Mouse (Mus musculus) hindbrain, embryonic 12.5 days (tissue): ENCODE results near the gene Fam129a. TPM values are rescaled to one million over a fixed set of nuclear protein-coding genes. Genes with fewer than 3 reads are reported as not detected.
"Not testable (repeated sequence)": the region's sequence is repeated elsewhere in the genome, so short reads cannot be mapped to it uniquely, and the experiment has no call there.

Experiments
- ATAC-seq: fragments of 200-750 bp; cut with Nextera tagmentation; 2 replicates; pipeline ENCODE4 v1.8.0; 2017; ENCODE audit warnings: moderate TSS enrichment; ENCODE audit not compliant: low FRiP score
- H3K27ac ChIP-seq: fragments of 300-500 bp; sonication (generic); 2 replicates; pipeline ENCODE4 v1.5.1; 2016; ENCODE audit warnings: mild to moderate bottlenecking
- H3K27me3 ChIP-seq: fragments of 300-500 bp; sonication (generic); 2 replicates; pipeline ENCODE4 v1.6.1; 2016; ENCODE audit warnings: mild to moderate bottlenecking
- H3K36me3 ChIP-seq: fragments of 300-500 bp; sonication (generic); 2 replicates; pipeline ENCODE4 v1.6.1; 2016; ENCODE audit warnings: mild to moderate bottlenecking
- H3K4me1 ChIP-seq: fragments of 300-500 bp; sonication (generic); 2 replicates; pipeline ENCODE4 v1.6.1; 2016
- H3K4me2 ChIP-seq: fragments of 300-500 bp; sonication (generic); replicated peaks from 2 replicates; pipeline ENCODE4 v1.6.1; 2016; ENCODE audit warnings: mild to moderate bottlenecking
- H3K4me3 ChIP-seq: fragments of 300-500 bp; sonication (generic); 2 replicates; pipeline ENCODE4 v1.5.1; 2016; ENCODE audit warnings: mild to moderate bottlenecking
- H3K9ac ChIP-seq: fragments of 300-500 bp; sonication (generic); 2 replicates; pipeline ENCODE4 v1.6.1; 2016; ENCODE audit warnings: mild to moderate bottlenecking, moderate library complexity
- H3K9me3 ChIP-seq: fragments of 300-500 bp; sonication (generic); replicated peaks from 2 replicates; pipeline ENCODE4 v1.6.1; 2016; ENCODE audit warnings: mild to moderate bottlenecking
- WGBS: fragments of 180-500 bp; shearing (Covaris S2); methylation state at CpG from one replicate; pipeline ENCODE4 v1.1.7; 2016; 5-methylcytosine and 5-hydroxymethylcytosine counted together
- polyA plus RNA-seq: library from polyadenylated mRNA; unstranded; fragments of >200 nt; fragmentation: Nextera tagmentation; extraction: Ambion mirVana; gene quantifications from 2 replicates; pipeline ENCODE4 v1.2.1, GENCODE M21; 2016

Gene Fam129a
- polyA plus RNA-seq, 1 experiment from 2014 or later = 1.2 TPM

DNA sequence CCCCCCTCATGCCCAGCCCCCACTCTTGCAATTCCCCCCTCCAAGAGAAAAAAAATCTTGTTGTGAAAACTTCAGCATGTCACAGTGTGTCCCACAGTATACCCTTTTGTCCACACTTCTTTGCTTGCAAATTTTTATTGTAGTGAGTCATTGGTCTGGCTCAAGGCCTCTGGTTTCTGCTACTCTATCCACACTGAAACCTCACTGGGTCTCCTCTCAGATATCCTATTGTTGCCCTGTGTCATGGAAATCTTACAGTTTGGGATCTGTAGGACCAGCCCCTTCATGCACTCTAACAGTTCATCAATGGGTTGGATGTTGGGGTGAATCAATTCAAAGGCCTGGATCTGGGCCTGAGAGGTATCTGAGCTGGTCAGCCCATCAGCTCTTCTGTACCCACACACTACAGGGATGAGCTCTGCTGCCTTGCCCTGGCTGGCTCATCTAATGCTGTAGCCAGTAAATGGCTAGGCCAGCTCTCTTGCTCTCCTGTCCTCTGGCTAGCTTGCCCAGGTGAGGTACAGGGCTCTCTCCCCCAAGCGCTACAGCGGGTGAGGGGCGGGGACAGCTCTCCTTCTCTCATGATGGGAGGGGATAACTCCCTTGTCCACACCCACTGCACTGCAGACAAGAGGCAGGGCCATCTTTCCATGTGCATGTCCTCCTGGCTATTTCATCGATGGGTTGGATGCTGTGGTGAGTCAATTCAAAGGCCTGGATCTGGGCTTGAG, 109.1 kb downstream of the Fam129a start:
- Histone ChIP-seq H3K27ac (no peak overlapping the region), H3K9me3 (no peaks in the 10 kb centered on the region), H3K9ac (no peak overlapping the region), H3K4me2 (no peak overlapping the region), H3K27me3 (no peaks in the 10 kb centered on the region), H3K36me3 (no peaks in the 10 kb centered on the region), H3K4me3 (no peak overlapping the region), H3K4me1 (no peaks in the 10 kb centered on the region; the same call in 1 of the 2 replicates)
- peak; percentile 19; the same call in 1 of the 2 replicates for ATAC-seq
- WGBS = 87% methylated on average over 4 of the region's 4 CpGs

DNA sequence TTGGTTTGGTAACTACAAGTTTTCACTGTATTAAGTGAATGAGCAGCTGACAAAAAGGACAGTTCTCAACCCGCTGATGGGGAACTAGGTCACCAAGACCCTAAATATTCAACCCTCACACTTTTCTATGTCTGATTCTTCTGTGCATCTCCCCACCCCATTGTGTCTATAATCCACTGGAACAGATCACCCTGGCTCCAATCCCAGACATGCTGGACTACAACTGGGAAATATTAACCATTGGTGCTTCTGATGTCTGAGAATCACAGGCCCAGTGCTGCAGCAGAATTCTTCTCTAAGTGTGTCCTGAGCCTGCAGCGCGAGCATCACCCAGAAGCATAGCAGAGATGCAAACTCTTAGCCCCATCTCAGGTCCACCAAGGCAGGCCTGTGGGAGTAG, 110.0 kb downstream of the Fam129a start:
- 85% methylated on average over 3 of the region's 3 CpGs for WGBS
- H3K27ac ChIP-seq = no peak overlapping the region
- H3K9ac ChIP-seq = no peak overlapping the region
- no peaks in the 10 kb centered on the region for H3K9me3 ChIP-seq
- ATAC-seq = no peak
- peaks cover 4% of the 10 kb centered on the region for H3K4me1 ChIP-seq
- no peaks in the 10 kb centered on the region for H3K27me3 ChIP-seq
- no peak overlapping the region for H3K4me2 ChIP-seq
- no peak overlapping the region for H3K4me3 ChIP-seq
- no peaks in the 10 kb centered on the region for H3K36me3 ChIP-seq

- ATAC-seq = no peak
- H3K4me1 ChIP-seq = peaks cover 10% of the 10 kb centered on the region
- no peak overlapping the region for H3K27ac ChIP-seq
- H3K9ac ChIP-seq = no peak overlapping the region
- H3K4me3 ChIP-seq = no peak overlapping the region
- no peaks in the 10 kb centered on the region for H3K36me3 ChIP-seq
- no peak overlapping the region for H3K4me2 ChIP-seq
- H3K27me3 ChIP-seq = no peaks in the 10 kb centered on the region
- no peaks in the 10 kb centered on the region for H3K9me3 ChIP-seq
- 90% methylated on average over 6 of the region's 6 CpGs for WGBS
Observed at GRCm38 (mm10) chr1:151682896-151683295, 111.9 kb downstream of the Fam129a start.

GRCm38 (mm10) chr1:151684451-151684892, 113.5 kb downstream of the Fam129a start:
- no peaks in the 10 kb centered on the region for H3K9me3 ChIP-seq
- ATAC-seq = no peak
- H3K27ac ChIP-seq = no peak overlapping the region
- no peak overlapping the region for H3K4me3 ChIP-seq
- no peaks in the 10 kb centered on the region for H3K27me3 ChIP-seq
- no peak overlapping the region for H3K9ac ChIP-seq
- no peaks in the 10 kb centered on the region for H3K36me3 ChIP-seq
- WGBS = 68% methylated on average over 7 of the region's 7 CpGs
- peaks cover 10% of the 10 kb centered on the region for H3K4me1 ChIP-seq
- H3K4me2 ChIP-seq = no peak overlapping the region

DNA sequence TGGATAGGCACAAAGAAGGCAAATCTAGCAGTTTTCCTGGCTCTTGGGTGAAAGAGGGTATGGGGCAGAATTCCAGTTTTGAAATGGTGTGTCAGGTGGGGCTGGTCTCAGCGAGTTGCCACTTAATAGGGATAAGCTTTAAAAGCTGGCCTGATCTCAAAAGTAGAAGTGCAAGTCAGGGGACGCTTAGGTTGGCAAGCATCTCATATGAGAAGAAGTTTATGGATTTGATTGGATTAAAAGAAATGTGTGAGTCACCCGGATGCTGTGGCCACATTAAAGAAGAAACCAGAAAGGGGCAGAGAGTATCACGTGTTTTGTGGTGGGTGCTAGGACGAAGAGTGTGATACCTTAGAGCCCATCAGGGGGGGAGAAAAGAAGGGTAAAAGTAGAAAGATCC, 114.0 kb downstream of the Fam129a start:
- WGBS = 83% methylated on average over 5 of the region's 5 CpGs

GRCm38 (mm10) chr1:151685666-151686309, 114.8 kb downstream of the Fam129a start:
- Histone ChIP-seq H3K27ac (no peak overlapping the region), H3K36me3 (no peaks in the 10 kb centered on the region), H3K27me3 (no peaks in the 10 kb centered on the region), H3K4me1 (peaks cover 10% of the 10 kb centered on the region), H3K4me3 (no peak overlapping the region), H3K9me3 (no peaks in the 10 kb centered on the region), H3K4me2 (no peak overlapping the region), H3K9ac (no peak overlapping the region)
- ATAC-seq = no peak
- 17% methylated on average over 12 of the region's 12 CpGs for WGBS

More for the DNA sequence above, 114.0 kb downstream of the Fam129a start:
- no peak overlapping the region for H3K4me3 ChIP-seq
- H3K4me2 ChIP-seq = no peak overlapping the region
- H3K9ac ChIP-seq = no peak overlapping the region
- H3K36me3 ChIP-seq = no peaks in the 10 kb centered on the region
- no peaks in the 10 kb centered on the region for H3K9me3 ChIP-seq
- H3K27me3 ChIP-seq = no peaks in the 10 kb centered on the region
- H3K27ac ChIP-seq = no peak overlapping the region
- H3K4me1 ChIP-seq = peaks cover 10% of the 10 kb centered on the region
- ATAC-seq = no peak

- Histone ChIP-seq H3K4me3 (no peak overlapping the region), H3K9ac (no peak overlapping the region), H3K4me1 (peaks cover 10% of the 10 kb centered on the region), H3K9me3 (no peaks in the 10 kb centered on the region), H3K27ac (no peak overlapping the region), H3K4me2 (no peak overlapping the region), H3K27me3 (no peaks in the 10 kb centered on the region), H3K36me3 (no peaks in the 10 kb centered on the region)
- no peak for ATAC-seq
- WGBS = 65% methylated on average over 8 of the region's 8 CpGs
Observed at GRCm38 (mm10) chr1:151686696-151687095, 115.7 kb downstream of the Fam129a start.

DNA sequence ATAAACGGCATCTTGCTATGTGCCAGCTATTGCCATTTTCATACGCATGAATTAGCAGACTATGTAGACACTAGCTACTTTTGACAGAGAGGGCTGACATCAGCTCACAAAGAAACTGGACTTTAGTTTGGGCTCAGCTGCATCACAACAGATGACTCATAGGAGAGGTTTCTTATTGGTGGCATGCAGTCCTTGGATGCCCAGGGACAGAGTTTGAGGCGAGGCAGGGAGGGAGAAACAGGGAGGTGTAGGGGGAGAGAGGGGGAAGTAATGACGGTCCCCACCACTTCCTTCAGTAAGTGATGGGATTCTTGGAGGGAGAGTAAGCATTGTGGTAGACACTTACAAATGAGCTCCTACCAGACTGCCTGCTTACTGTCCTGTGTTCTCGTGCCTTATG, 118.0 kb downstream of the Fam129a start:
- H3K4me1 ChIP-seq = peaks cover 10% of the 10 kb centered on the region
- WGBS = 74% methylated on average over 5 of the region's 5 CpGs
- no peak overlapping the region for H3K4me2 ChIP-seq
- no peak overlapping the region for H3K4me3 ChIP-seq
- no peaks in the 10 kb centered on the region for H3K27me3 ChIP-seq
- H3K9ac ChIP-seq = no peak overlapping the region
- H3K27ac ChIP-seq = no peak overlapping the region
- H3K36me3 ChIP-seq = no peaks in the 10 kb centered on the region
- no peak for ATAC-seq
- H3K9me3 ChIP-seq = no peaks in the 10 kb centered on the region

DNA sequence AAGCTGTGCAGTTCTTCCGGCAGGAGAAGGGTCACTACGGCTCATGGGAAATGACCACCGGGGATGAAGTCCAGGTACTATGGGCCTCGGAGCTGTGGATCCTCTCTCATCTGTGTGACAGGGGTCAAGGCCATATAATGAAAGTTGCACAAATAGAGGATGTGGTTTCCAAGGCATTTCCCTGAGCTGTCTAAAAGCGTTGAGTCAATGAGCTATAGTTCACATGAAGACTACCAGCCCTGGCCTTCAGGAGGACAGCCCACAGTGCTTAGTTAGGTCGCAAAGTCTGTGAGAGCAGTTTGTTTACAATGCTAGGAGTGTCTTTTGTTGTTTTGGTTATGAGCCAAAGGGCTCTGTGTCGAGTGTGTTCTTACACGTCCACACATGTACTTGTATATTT, 118.6 kb downstream of the Fam129a start:
- WGBS = 77% methylated on average over 8 of the region's 8 CpGs
- Histone ChIP-seq H3K4me2 (no peak overlapping the region), H3K36me3 (no peaks in the 10 kb centered on the region), H3K4me1 (peaks cover 10% of the 10 kb centered on the region), H3K9me3 (no peaks in the 10 kb centered on the region), H3K27me3 (no peaks in the 10 kb centered on the region), H3K4me3 (no peak overlapping the region), H3K27ac (no peak overlapping the region), H3K9ac (no peak overlapping the region)
- ATAC-seq = no peak

GRCm38 (mm10) chr1:151690061-151690460, 119.1 kb downstream of the Fam129a start:
- no peaks in the 10 kb centered on the region for H3K9me3 ChIP-seq
- H3K27me3 ChIP-seq = no peaks in the 10 kb centered on the region
- peaks cover 10% of the 10 kb centered on the region for H3K4me1 ChIP-seq
- no peak overlapping the region for H3K9ac ChIP-seq
- no peak overlapping the region for H3K4me2 ChIP-seq
- no peak overlapping the region for H3K27ac ChIP-seq
- no peak for ATAC-seq
- no peaks in the 10 kb centered on the region for H3K36me3 ChIP-seq
- no peak overlapping the region for H3K4me3 ChIP-seq
- WGBS = 79% methylated on average over 6 of the region's 6 CpGs

DNA sequence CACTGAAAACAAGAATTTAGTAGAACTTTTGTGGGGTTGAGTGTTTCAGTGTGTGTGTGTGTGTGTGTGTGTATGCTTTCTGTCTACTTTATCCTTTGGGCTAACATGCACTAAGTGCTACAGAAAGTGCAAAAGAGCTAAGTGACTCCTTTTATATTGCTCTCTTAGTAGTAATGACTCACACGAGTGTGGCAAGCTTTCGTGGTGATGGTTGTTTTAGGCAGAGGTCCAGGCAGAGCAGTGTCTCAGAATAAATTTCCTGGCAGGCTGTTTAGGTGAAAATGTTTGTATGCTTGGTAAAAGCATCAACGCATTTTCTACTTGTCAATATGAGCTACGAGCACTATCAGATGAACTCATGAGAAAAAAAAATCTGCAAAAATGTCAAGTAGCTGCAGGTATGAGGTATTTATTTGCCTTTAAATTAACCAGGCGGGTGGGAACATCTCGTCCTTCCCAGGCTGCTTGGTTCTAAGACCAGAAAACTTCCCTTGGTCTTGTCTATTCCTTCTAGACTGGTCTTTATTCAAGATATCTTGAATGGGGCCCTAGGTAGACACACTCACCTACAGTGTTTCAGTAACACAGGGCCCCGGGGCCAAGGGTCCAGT, 119.7 kb downstream of the Fam129a start:
- WGBS = 84% methylated on average over 7 of the region's 7 CpGs
- peaks cover 9% of the 10 kb centered on the region for H3K4me1 ChIP-seq

GRCm38 (mm10) chr1:151692867-151693266, 121.9 kb downstream of the Fam129a start:
- 77% methylated on average over 6 of the region's 6 CpGs for WGBS
- ATAC-seq, H3K9me3 ChIP-seq, H3K4me1 ChIP-seq, H3K27ac ChIP-seq, H3K36me3 ChIP-seq, H3K9ac ChIP-seq, H3K27me3 ChIP-seq, H3K4me3 ChIP-seq, H3K4me2 ChIP-seq: not testable (repeated sequence)

More for the DNA sequence above, 119.7 kb downstream of the Fam129a start:
- no peaks in the 10 kb centered on the region for H3K27me3 ChIP-seq
- no peak overlapping the region for H3K27ac ChIP-seq
- no peaks in the 10 kb centered on the region for H3K36me3 ChIP-seq
- ATAC-seq = no peak
- no peak overlapping the region for H3K4me2 ChIP-seq
- no peaks in the 10 kb centered on the region for H3K9me3 ChIP-seq
- no peak overlapping the region for H3K9ac ChIP-seq
- no peak overlapping the region for H3K4me3 ChIP-seq
